Comparison of ENCODE assay signal across 14 mouse cellular contexts in the genomic region with DNA sequence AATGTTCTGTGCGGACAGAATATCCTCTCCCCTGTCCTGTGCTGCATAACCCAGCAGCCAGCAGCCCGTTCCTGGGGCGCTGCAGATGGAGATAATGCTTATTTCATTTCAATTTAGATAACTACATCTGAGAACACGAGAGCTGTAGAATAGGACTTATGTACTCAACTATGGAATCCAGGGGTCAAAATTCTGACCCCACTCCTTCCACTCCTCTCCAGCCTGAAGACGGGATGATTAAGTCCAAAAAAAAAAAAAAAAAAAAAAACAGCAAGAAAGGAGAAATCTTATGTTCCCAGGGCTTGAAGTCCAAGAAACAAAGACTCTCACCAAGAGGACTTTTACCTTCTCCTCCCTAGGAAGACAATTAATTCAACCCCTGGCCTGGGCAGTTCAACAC. TPM values are rescaled to one million over a fixed set of nuclear protein-coding genes. Genes with fewer than 3 reads are reported as not detected.
DNase-seq lines count a peak whose midpoint lies in the region; ATAC-seq and TF ChIP-seq lines count a peak whose summit lies in the region.
"Had no signal": no experiment of that assay in that cellular context is flagged by ENCODE, and none has a peak within 500 bp of the region (broad histone marks: within the 10 kb centered on the region; RNA-seq: fewer than 3 reads in every experiment).

No protein-coding gene starts in this region.

- peaks cover 96% of the 10 kb centered on the region for H3K4me1 ChIP-seq in heart, embryonic 10.5 days
- peaks cover 93% of the 10 kb centered on the region for H3K4me1 ChIP-seq in kidney, embryonic 15.5 days
- H3K4me1 ChIP-seq in bone marrow, adult 2 months (ENCODE audit: control insufficient read depth, insufficient read depth, low read length), result peaks cover 11% of the 10 kb centered on the region; the same call in 1 of the 2 replicates
- H3K4me1 ChIP-seq in liver, embryonic 14.5 days (replicated peaks; ENCODE audit: control insufficient read depth in 2 of 2, insufficient read depth in 2 of 2, low read length in 1 of 2), result peaks cover 15 to 67% of the 10 kb centered on the region in 2 experiments

- no peaks in the 10 kb centered on the region for H3K36me3 ChIP-seq in heart, embryonic 10.5 days
- H3K36me3 ChIP-seq in kidney, embryonic 15.5 days, result no peaks in the 10 kb centered on the region
- H3K36me3 ChIP-seq in liver, embryonic 14.5 days (replicated peaks; ENCODE audit: control insufficient read depth, insufficient read depth, low read depth), result no peaks in the 10 kb centered on the region
- H3K36me3 ChIP-seq: embryonic facial prominence, embryonic 12.5 days had no signal

- TF ChIP-seq EP300 in liver, embryonic 14.5 days (IDR thresholded peaks at IDR 0.05; ENCODE audit: low read depth), result no peak

- WGBS in heart, embryonic 10.5 days, result 60% methylated on average over 5 of the region's 5 CpGs
- 50% methylated on average over 5 of the region's 5 CpGs for WGBS in kidney, embryonic 15.5 days
- 59% methylated on average over 5 of the region's 5 CpGs for WGBS in bone marrow, adult 2 months
- 33% methylated on average over 5 of the region's 5 CpGs for WGBS in liver, embryonic 14.5 days (ENCODE audit: insufficient replicate concordance)

- TF ChIP-seq POLR2A in bone marrow, adult 2 months (IDR thresholded peaks at IDR 0.05; ENCODE audit: borderline replicate concordance, control insufficient read depth, low read depth, low read length), result no peak

- no peak for ATAC-seq in kidney, embryonic 15.5 days (replicated peaks; ENCODE audit: low FRiP score)
- ATAC-seq in liver, embryonic 14.5 days (ENCODE audit: insufficient read depth), result no peak
- ATAC-seq: forebrain, embryonic 13.5 days had no signal

- H3K27me3 ChIP-seq in heart, embryonic 10.5 days (ENCODE audit: insufficient read depth, poor library complexity, severe bottlenecking), result no peaks in the 10 kb centered on the region
- no peaks in the 10 kb centered on the region for H3K27me3 ChIP-seq in kidney, embryonic 15.5 days
- H3K27me3 ChIP-seq in liver, embryonic 14.5 days (ENCODE audit: control insufficient read depth, insufficient read depth, low read length), result no peaks in the 10 kb centered on the region
- H3K27me3 ChIP-seq: embryonic facial prominence, embryonic 12.5 days; forebrain, embryonic 13.5 days had no signal

- peak overlapping the region; percentile 73; the same call in 1 of the 2 replicates for H3K27ac ChIP-seq in heart, embryonic 10.5 days
- peak overlapping the region; percentile 90 for H3K27ac ChIP-seq in kidney, embryonic 15.5 days
- peak overlapping the region; percentile 92 for H3K27ac ChIP-seq in bone marrow, adult 2 months (ENCODE audit: control insufficient read depth, insufficient read depth, low read depth, low read length, poor library complexity)
- H3K27ac ChIP-seq in liver, embryonic 14.5 days, result no peak overlapping the region

- H3K4me3 ChIP-seq in heart, embryonic 10.5 days, result no peak overlapping the region
- no peak overlapping the region for H3K4me3 ChIP-seq in kidney, embryonic 15.5 days (replicated peaks)
- no peak overlapping the region for H3K4me3 ChIP-seq in bone marrow, adult 2 months (replicated peaks; ENCODE audit: control insufficient read depth, low read depth, low read length)
- H3K4me3 ChIP-seq in liver, embryonic 14.5 days (ENCODE audit: insufficient read depth in 1 of 2, low read depth in 2 of 2, low read length in 2 of 2), result no peak overlapping the region
- H3K4me3 ChIP-seq: embryonic facial prominence, embryonic 12.5 days; forebrain, embryonic 13.5 days had no signal

- TF ChIP-seq CTCF in bone marrow, adult 2 months (IDR thresholded peaks at IDR 0.05; ENCODE audit: control insufficient read depth, insufficient read depth, low read length), result no peak
- no peak for TF ChIP-seq CTCF in liver, embryonic 14.5 days (IDR thresholded peaks at IDR 0.05; ENCODE audit: low read depth)

- H3K9me3 ChIP-seq in heart, embryonic 10.5 days, result no peaks in the 10 kb centered on the region
- H3K9me3 ChIP-seq in kidney, embryonic 15.5 days (replicated peaks), result no peaks in the 10 kb centered on the region
- no peaks in the 10 kb centered on the region for H3K9me3 ChIP-seq in liver, embryonic 14.5 days (ENCODE audit: control insufficient read depth, low read length)
- H3K9me3 ChIP-seq: embryonic facial prominence, embryonic 12.5 days; forebrain, embryonic 13.5 days; G1E had no signal

- peak overlapping the region; percentile 29 for H3K4me2 ChIP-seq in kidney, embryonic 15.5 days
- H3K4me2 ChIP-seq in liver, embryonic 14.5 days (ENCODE audit: low read depth), result peak overlapping the region; percentile 33; the same call in 1 of the 2 replicates
- H3K4me2 ChIP-seq: embryonic facial prominence, embryonic 12.5 days; forebrain, embryonic 13.5 days had no signal

- DNase-seq in heart, embryonic 10.5 days (ENCODE audit: low spot score), result no peak
- DNase-seq in heart, adult 8-10 months (ENCODE audit: low spot score), result no peak
- no peak for DNase-seq in kidney, postnatal 25 days
- DNase-seq in liver, embryonic 14.5 days (ENCODE audit: low read depth in 3 of 3, low spot score in 3 of 3), result no peak
- DNase-seq in natural killer cell, adult 2 months (ENCODE audit: low spot score in 2 of 2), result no peak
- no peak for DNase-seq in adrenal gland, postnatal 10 days
- DNase-seq: B cell, adult 2 months; cerebellum, adult 9-10 months had no signal

- no peak overlapping the region for H3K9ac ChIP-seq in kidney, embryonic 15.5 days
- no peak overlapping the region for H3K9ac ChIP-seq in liver, embryonic 14.5 days (replicated peaks)
- H3K9ac ChIP-seq: embryonic facial prominence, embryonic 12.5 days; forebrain, embryonic 13.5 days had no signal

RNA-seq across cellular contexts. Expression of gene Mapkapk2, which starts 14.5 kb away (rescaled TPM):
- 59.2 and 60.3 TPM in 2 replicates for polyA plus RNA-seq in heart, embryonic 10.5 days (2016; fragmentation: Nextera tagmentation; extraction: Ambion mirVana)
- 100 to 1,000 TPM; 303 to 326 (median 315) TPM for total RNA-seq in heart, adult 8-10 months (2022)
- 44.7 and 49.3 TPM in 2 replicates for polyA plus RNA-seq in kidney, embryonic 15.5 days (2015; fragmentation: Nextera tagmentation; extraction: Ambion mirVana)
- 22.7 and 38.1 TPM in 2 replicates for polyA plus RNA-seq in bone marrow, adult 2 months (2011; ENCODE audit: insufficient read depth, insufficient read length, low replicate concordance, missing spikeins)
- polyA plus RNA-seq in liver, embryonic 14.5 days (2012; rRNA removed), result 10.3 and 12.9 TPM in 2 replicates
- polyA plus RNA-seq in liver, embryonic 14.5 days (2014; fragmentation: Nextera tagmentation; extraction: Ambion mirVana), result 12.8 and 13.6 TPM in 2 replicates
- 100 to 1,000 TPM; 159 to 169 TPM for total RNA-seq in adrenal gland, postnatal 10 days (2021)

RNA-seq across cellular contexts. Expression of gene Dyrk3, which starts 55.0 kb away (rescaled TPM):
- polyA plus RNA-seq in heart, embryonic 10.5 days (2016; fragmentation: Nextera tagmentation; extraction: Ambion mirVana), result 3.1 and 3.9 TPM in 2 replicates
- total RNA-seq in heart, adult 8-10 months (2022), result under 1 TPM; 0.25 to 0.71 (median 0.53) TPM
- polyA plus RNA-seq in kidney, embryonic 15.5 days (2015; fragmentation: Nextera tagmentation; extraction: Ambion mirVana), result 5.2 and 6.8 TPM in 2 replicates
- 7.5 and 13.4 TPM in 2 replicates for polyA plus RNA-seq in bone marrow, adult 2 months (2011; ENCODE audit: insufficient read depth, insufficient read length, low replicate concordance, missing spikeins)
- 8.5 and 10.6 TPM in 2 replicates for polyA plus RNA-seq in liver, embryonic 14.5 days (2012; rRNA removed)
- 14.3 and 14.9 TPM in 2 replicates for polyA plus RNA-seq in liver, embryonic 14.5 days (2014; fragmentation: Nextera tagmentation; extraction: Ambion mirVana)
- total RNA-seq in adrenal gland, postnatal 10 days (2021), result 1 to 10 TPM; 3.6 to 5.8 TPM
- total RNA-seq: gastrocnemius, adult 8-10 months had no signal
